Mouse (Mus musculus): ENCODE results near the gene Ptges2. TPM values are rescaled to one million over a fixed set of nuclear protein-coding genes. Genes with fewer than 3 reads are reported as not detected.

Ptges2 gene
- polyA plus RNA-seq, 1 experiment = 10.0 TPM

DNA sequence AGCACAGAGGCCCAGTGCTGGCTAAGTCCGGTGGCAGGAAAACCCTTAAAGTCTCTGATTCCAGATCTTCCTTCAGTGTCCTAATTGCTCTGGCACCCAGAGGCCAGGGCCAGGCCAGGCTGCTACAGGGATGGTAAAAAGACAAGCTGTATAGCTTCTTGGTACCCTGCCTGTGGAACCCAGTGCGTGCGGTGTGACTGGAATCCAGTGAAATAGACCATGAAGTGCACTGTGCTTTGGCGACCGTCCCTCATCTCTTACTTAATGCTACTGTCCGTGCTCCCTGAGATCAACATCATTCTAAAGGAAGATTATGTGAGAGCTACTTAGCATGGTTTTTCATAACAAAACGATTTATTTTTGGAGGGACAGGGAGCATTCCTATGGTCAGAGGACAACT is 15.7 kb downstream of the Ptges2 start:
- no peak for TF ChIP-seq CTCF (IDR thresholded peaks at IDR 0.05; ENCODE audit: extremely low read depth, insufficient read depth, insufficient read length, insufficient replicate concordance)
- no peak for TF ChIP-seq POLR2A (IDR thresholded peaks at IDR 0.05; ENCODE audit: low read depth, low read length)
- 89% methylated on average over 7 of the region's 7 CpGs for WGBS
- H3K4me1 ChIP-seq (ENCODE audit: control insufficient read depth, insufficient read depth, insufficient read length) = no peaks in the 10 kb centered on the region
- H3K4me3 ChIP-seq (ENCODE audit: extremely low read depth, insufficient read depth, insufficient read length) = no peak overlapping the region
- peaks cover 17% of the 10 kb centered on the region for H3K36me3 ChIP-seq (ENCODE audit: control insufficient read depth, insufficient read depth, low read length)
- no peak overlapping the region for H3K27ac ChIP-seq (ENCODE audit: insufficient read depth, low read length)
- H3K27me3 ChIP-seq (ENCODE audit: control insufficient read depth, insufficient read depth, low read length) = no peaks in the 10 kb centered on the region
- DNase-seq (ENCODE audit: low read depth in 1 of 2, low spot score in 2 of 2) = no peak

DNA sequence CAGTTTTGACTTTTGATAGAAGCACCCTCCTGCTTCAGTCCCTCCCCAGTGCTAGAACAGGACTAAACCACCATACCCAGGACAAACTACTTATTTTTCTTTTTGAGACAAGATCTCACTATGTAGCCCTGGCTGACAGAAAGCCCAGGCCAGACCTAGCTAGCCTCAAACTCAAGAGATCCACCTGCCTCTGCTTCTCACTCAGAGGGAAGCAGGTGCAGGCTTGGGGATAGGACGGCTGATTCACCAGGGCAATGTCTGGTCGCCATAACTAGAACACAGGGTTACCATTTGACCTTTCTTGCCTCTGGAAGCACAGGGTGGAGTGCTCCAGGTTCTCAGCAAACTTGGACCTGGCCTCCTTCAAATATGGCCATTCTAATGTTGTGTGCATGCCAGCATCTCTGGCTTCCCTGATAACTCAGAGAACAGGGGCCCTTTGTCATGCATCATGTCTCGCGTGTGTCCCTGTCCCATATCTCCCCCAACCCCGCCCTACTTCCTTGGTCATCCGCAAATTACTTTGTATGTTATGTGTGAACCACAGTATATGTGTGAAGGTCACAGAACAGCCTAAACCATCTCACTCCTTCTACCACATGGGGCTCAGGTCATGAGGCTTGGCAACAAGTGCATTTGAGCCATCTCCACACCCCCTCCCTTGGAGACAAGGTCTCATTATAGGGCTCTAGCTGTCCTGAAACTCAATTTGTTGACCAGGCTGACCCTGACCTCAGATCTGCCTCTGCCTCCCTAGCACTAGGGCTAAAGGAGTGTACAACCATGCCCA is 17.2 kb downstream of the Ptges2 start:
- Histone ChIP-seq H3K27ac (ENCODE audit: insufficient read depth, low read length) (no peak overlapping the region), H3K36me3 (ENCODE audit: control insufficient read depth, insufficient read depth, low read length) (peaks cover 31% of the 10 kb centered on the region), H3K4me1 (ENCODE audit: control insufficient read depth, insufficient read depth, insufficient read length) (no peaks in the 10 kb centered on the region), H3K4me3 (ENCODE audit: extremely low read depth, insufficient read depth, insufficient read length) (no peak overlapping the region), H3K27me3 (ENCODE audit: control insufficient read depth, insufficient read depth, low read length) (no peaks in the 10 kb centered on the region)
- DNase-seq (ENCODE audit: low read depth in 1 of 2, low spot score in 2 of 2) = no peak
- 85% methylated on average over 6 of the region's 6 CpGs for WGBS
- TF ChIP-seq CTCF (IDR thresholded peaks at IDR 0.05; ENCODE audit: extremely low read depth, insufficient read depth, insufficient read length, insufficient replicate concordance) = no peak
- no peak for TF ChIP-seq POLR2A (IDR thresholded peaks at IDR 0.05; ENCODE audit: low read depth, low read length)

DNA sequence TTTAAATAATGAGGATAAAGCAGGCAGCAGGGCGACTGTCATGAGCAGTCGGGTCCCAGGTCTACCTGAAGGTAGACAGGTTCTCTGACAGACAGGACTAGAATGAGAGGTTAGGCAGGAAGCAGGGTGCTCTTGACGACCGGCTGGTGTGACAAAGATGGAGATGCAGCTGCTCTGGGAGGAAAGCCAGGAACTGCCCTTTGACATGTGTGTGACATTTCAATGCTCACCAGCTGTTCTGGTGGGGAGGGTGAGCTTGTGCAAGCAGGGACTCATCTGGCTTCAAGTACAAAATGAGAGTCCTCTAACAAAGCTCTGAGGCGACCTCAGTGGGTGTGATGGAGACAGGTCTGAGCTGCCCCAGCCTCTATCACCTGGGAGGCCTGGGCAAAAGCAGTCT is 18.2 kb downstream of the Ptges2 start:
- Histone ChIP-seq H3K27ac (ENCODE audit: insufficient read depth, low read length) (no peak overlapping the region), H3K4me1 (ENCODE audit: control insufficient read depth, insufficient read depth, insufficient read length) (no peaks in the 10 kb centered on the region), H3K4me3 (ENCODE audit: extremely low read depth, insufficient read depth, insufficient read length) (no peak overlapping the region), H3K27me3 (ENCODE audit: control insufficient read depth, insufficient read depth, low read length) (no peaks in the 10 kb centered on the region), H3K36me3 (ENCODE audit: control insufficient read depth, insufficient read depth, low read length) (peaks cover 40% of the 10 kb centered on the region)
- TF ChIP-seq CTCF (IDR thresholded peaks at IDR 0.05; ENCODE audit: extremely low read depth, insufficient read depth, insufficient read length, insufficient replicate concordance) (no peak), POLR2A (IDR thresholded peaks at IDR 0.05; ENCODE audit: low read depth, low read length) (no peak)
- 74% methylated on average over 5 of the region's 5 CpGs for WGBS
- DNase-seq (ENCODE audit: low read depth in 1 of 2, low spot score in 2 of 2) = no peak

DNA sequence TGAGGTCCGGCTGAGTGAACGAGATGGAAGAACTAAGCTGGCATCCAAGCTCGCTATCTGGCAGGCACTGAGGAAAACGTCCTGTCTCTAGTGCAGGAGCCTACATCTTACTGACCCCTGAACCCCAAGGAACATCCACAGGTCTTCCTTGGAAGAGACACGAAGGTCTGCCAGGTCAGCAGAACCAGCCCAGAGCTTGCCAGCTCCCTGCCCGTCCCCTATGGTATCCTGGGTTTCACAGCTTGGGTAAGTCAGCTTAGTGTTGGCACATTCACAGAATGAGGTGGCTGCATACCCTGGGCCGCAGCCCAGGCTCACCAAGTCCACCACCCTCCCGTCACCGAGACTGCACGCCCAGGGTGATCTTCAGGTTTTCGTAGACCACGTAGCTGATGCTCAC is 20.1 kb downstream of the Ptges2 start:
- H3K4me3 ChIP-seq (ENCODE audit: extremely low read depth, insufficient read depth, insufficient read length) = no peak overlapping the region
- no peaks in the 10 kb centered on the region for H3K27me3 ChIP-seq (ENCODE audit: control insufficient read depth, insufficient read depth, low read length)
- H3K4me1 ChIP-seq (ENCODE audit: control insufficient read depth, insufficient read depth, insufficient read length) = no peaks in the 10 kb centered on the region
- H3K36me3 ChIP-seq (ENCODE audit: control insufficient read depth, insufficient read depth, low read length) = peaks cover 54% of the 10 kb centered on the region
- no peak for TF ChIP-seq CTCF (IDR thresholded peaks at IDR 0.05; ENCODE audit: extremely low read depth, insufficient read depth, insufficient read length, insufficient replicate concordance)
- TF ChIP-seq POLR2A (IDR thresholded peaks at IDR 0.05; ENCODE audit: low read depth, low read length) = no peak
- DNase-seq (ENCODE audit: low read depth in 1 of 2, low spot score in 2 of 2) = no peak
- 95% methylated on average over 12 of the region's 12 CpGs for WGBS
- H3K27ac ChIP-seq (ENCODE audit: insufficient read depth, low read length) = no peak overlapping the region

GRCm38 (mm10) chr2:32416556-32416955 is 20.9 kb downstream of the Ptges2 start:
- Histone ChIP-seq H3K4me1 (ENCODE audit: control insufficient read depth, insufficient read depth, insufficient read length) (no peaks in the 10 kb centered on the region), H3K4me3 (ENCODE audit: extremely low read depth, insufficient read depth, insufficient read length) (no peak overlapping the region), H3K36me3 (ENCODE audit: control insufficient read depth, insufficient read depth, low read length) (peaks cover 54% of the 10 kb centered on the region), H3K27me3 (ENCODE audit: control insufficient read depth, insufficient read depth, low read length) (no peaks in the 10 kb centered on the region), H3K27ac (ENCODE audit: insufficient read depth, low read length) (no peak overlapping the region)
- TF ChIP-seq POLR2A (IDR thresholded peaks at IDR 0.05; ENCODE audit: low read depth, low read length) (no peak), CTCF (IDR thresholded peaks at IDR 0.05; ENCODE audit: extremely low read depth, insufficient read depth, insufficient read length, insufficient replicate concordance) (no peak)
- no peak for DNase-seq (ENCODE audit: low read depth in 1 of 2, low spot score in 2 of 2)
- WGBS = 91% methylated on average over 2 of the region's 2 CpGs

DNA sequence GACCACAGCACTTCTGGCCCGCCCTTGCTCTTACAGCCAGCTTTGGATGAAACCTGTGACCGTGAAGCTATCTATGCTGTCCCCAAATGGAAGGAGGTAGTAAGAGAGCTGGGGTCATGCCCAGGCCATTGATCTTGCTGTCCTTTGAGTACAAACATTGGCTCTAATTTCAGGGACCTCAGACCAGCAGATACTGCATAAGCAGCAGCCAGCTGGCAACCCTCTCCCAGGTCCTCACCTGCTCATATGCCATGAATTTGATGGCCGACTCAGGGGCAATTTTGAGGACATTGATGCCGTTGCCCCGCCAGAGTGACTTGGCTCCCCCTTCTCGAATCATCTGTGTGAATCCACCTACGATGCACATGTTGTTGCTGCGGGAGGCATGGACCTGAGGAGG is 21.8 kb downstream of the Ptges2 start:
- 92% methylated on average over 8 of the region's 8 CpGs for WGBS
- no peak for DNase-seq (ENCODE audit: low read depth in 1 of 2, low spot score in 2 of 2)
- H3K4me1 ChIP-seq (ENCODE audit: control insufficient read depth, insufficient read depth, insufficient read length) = no peaks in the 10 kb centered on the region
- TF ChIP-seq POLR2A (IDR thresholded peaks at IDR 0.05; ENCODE audit: low read depth, low read length) = no peak
- peaks cover 54% of the 10 kb centered on the region for H3K36me3 ChIP-seq (ENCODE audit: control insufficient read depth, insufficient read depth, low read length)
- H3K27me3 ChIP-seq (ENCODE audit: control insufficient read depth, insufficient read depth, low read length) = no peaks in the 10 kb centered on the region
- no peak overlapping the region for H3K27ac ChIP-seq (ENCODE audit: insufficient read depth, low read length)
- no peak overlapping the region for H3K4me3 ChIP-seq (ENCODE audit: extremely low read depth, insufficient read depth, insufficient read length)

GRCm38 (mm10) chr2:32418430-32419151 is 22.9 kb downstream of the Ptges2 start:
- H3K4me1 ChIP-seq (ENCODE audit: control insufficient read depth, insufficient read depth, insufficient read length) = no peaks in the 10 kb centered on the region; the same call in 1 of the 2 replicates
- TF ChIP-seq POLR2A (IDR thresholded peaks at IDR 0.05; ENCODE audit: low read depth, low read length) = no peak
- no peak for TF ChIP-seq CTCF (IDR thresholded peaks at IDR 0.05; ENCODE audit: extremely low read depth, insufficient read depth, insufficient read length, insufficient replicate concordance)
- WGBS = 95% methylated on average over 12 of the region's 12 CpGs
- no peaks in the 10 kb centered on the region for H3K27me3 ChIP-seq (ENCODE audit: control insufficient read depth, insufficient read depth, low read length)
- no peak overlapping the region for H3K27ac ChIP-seq (ENCODE audit: insufficient read depth, low read length)
- DNase-seq (ENCODE audit: low read depth in 1 of 2, low spot score in 2 of 2) = no peak
- no peak overlapping the region for H3K4me3 ChIP-seq (ENCODE audit: extremely low read depth, insufficient read depth, insufficient read length)
- peaks cover 54% of the 10 kb centered on the region for H3K36me3 ChIP-seq (ENCODE audit: control insufficient read depth, insufficient read depth, low read length)
